Mouse (Mus musculus): ENCODE results near the gene Banf2. TPM values are rescaled to one million over a fixed set of nuclear protein-coding genes. Genes with fewer than 3 reads are reported as not detected.

The Banf2 gene
- polyA plus RNA-seq, 1 experiment from 2014 or later, result not detected

DNA sequence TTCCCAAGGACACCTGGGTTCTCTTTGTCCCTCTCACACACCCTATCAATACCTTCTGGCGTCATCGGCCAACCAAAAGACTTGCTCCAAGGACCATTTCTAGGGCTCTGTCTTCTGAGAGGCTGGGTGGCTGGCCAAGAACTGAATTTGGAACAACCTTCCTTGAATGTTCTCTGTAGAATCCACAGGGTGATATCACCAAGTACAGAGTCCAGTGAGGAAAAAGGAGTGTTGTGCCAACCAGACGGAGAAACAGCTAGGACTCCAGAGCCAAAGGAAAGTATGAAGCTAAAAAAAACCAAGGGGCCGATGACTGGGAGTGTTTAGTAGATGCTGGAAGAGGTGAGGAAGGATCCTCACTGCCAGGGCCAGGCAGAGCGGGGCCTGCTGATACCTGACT, 74.5 kb downstream of the Banf2 start:
- Histone ChIP-seq H3K27me3 (replicated peaks; ENCODE audit: control insufficient read depth, insufficient read depth, low read length) (no peaks in the 10 kb centered on the region), H3K4me1 (ENCODE audit: control insufficient read depth, insufficient read depth, low read length) (0 out of 2 replicates have a peak, but pooled peaks cover 2% of the 10 kb centered on the region), H3K4me2 (ENCODE audit: low read depth, low read length) (no peak overlapping the region), H3K9ac (ENCODE audit: low read depth, low read length) (no peak overlapping the region), H3K4me3 (ENCODE audit: low read length) (no peak overlapping the region), H3K36me3 (ENCODE audit: control insufficient read depth, insufficient read depth, low read length) (no peaks in the 10 kb centered on the region), H3K9me3 (ENCODE audit: control insufficient read depth, low read length) (no peaks in the 10 kb centered on the region), H3K27ac (ENCODE audit: low read length) (no peak overlapping the region; the same call in 1 of the 2 replicates)
- peak; percentile 64 for ATAC-seq
- 84% methylated on average over 5 of the region's 5 CpGs for WGBS

GRCm38 (mm10) chr2:144107810-144108209, 75.0 kb downstream of the Banf2 start:
- 76% methylated on average over 2 of the region's 2 CpGs for WGBS
- H3K9ac ChIP-seq (ENCODE audit: low read depth, low read length), result no peak overlapping the region
- 0 out of 2 replicates have a peak, but pooled peaks cover 2% of the 10 kb centered on the region for H3K4me1 ChIP-seq (ENCODE audit: control insufficient read depth, insufficient read depth, low read length)
- H3K27me3 ChIP-seq (replicated peaks; ENCODE audit: control insufficient read depth, insufficient read depth, low read length), result no peaks in the 10 kb centered on the region
- H3K4me2 ChIP-seq (ENCODE audit: low read depth, low read length), result no peak overlapping the region
- no peak overlapping the region for H3K4me3 ChIP-seq (ENCODE audit: low read length)
- no peaks in the 10 kb centered on the region for H3K9me3 ChIP-seq (ENCODE audit: control insufficient read depth, low read length)
- ATAC-seq, result peak; percentile 75
- no peak overlapping the region; the same call in 1 of the 2 replicates for H3K27ac ChIP-seq (ENCODE audit: low read length)
- H3K36me3 ChIP-seq (ENCODE audit: control insufficient read depth, insufficient read depth, low read length), result no peaks in the 10 kb centered on the region

DNA sequence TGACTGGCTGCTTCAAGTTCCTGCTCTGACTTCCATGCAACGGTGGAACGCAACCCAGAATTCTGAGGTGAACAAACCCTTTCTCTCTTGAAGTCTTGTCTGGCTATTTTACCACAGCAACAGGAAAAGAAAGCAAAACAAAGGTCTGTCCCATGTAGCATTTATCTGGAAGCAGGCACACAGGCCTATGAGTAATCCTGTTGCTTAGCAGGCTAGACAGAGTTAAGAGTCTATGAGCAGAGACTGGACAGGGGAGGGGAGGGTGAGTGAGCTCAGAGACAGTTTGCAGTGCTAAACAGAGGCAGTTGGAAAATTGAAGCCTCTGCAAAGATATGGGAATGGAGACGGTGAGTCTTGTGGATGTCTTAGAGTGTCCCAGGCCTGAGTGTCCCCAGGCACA, 75.5 kb downstream of the Banf2 start:
- peak; percentile 59; the same call in 1 of the 2 replicates for ATAC-seq
- no peaks in the 10 kb centered on the region for H3K9me3 ChIP-seq (ENCODE audit: control insufficient read depth, low read length)
- H3K27me3 ChIP-seq (replicated peaks; ENCODE audit: control insufficient read depth, insufficient read depth, low read length), result no peaks in the 10 kb centered on the region
- no peak overlapping the region for H3K4me3 ChIP-seq (ENCODE audit: low read length)
- WGBS, result 71% methylated on average over 3 of the region's 3 CpGs
- no peak overlapping the region for H3K9ac ChIP-seq (ENCODE audit: low read depth, low read length)
- no peak overlapping the region for H3K4me2 ChIP-seq (ENCODE audit: low read depth, low read length)
- no peaks in the 10 kb centered on the region for H3K36me3 ChIP-seq (ENCODE audit: control insufficient read depth, insufficient read depth, low read length)
- 0 out of 2 replicates have a peak, but pooled peaks cover 2% of the 10 kb centered on the region for H3K4me1 ChIP-seq (ENCODE audit: control insufficient read depth, insufficient read depth, low read length)
- H3K27ac ChIP-seq (ENCODE audit: low read length), result 0 out of 2 replicates have a peak overlapping the region, but pooled peaks have one; percentile 13

DNA sequence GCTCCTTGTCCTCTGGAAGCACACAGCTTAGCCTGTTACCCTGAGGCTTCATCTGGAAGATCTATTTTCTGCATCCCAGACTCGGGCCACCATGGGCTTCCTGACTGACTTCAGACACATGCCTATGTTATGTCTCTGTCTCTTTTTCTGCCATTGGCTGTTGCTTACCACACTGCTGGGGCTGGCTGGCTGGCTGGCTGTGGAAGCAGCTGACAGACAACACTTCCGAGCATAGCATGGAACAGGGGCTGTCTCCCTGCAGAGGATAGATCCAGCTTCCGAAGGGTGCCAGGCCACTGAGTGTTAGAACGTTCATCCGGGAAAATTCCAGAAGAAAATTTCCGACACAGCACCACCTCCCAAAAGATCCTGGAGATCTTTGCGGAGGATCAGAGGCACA, 79.1 kb downstream of the Banf2 start:
- H3K4me3 ChIP-seq (ENCODE audit: low read length), result no peak overlapping the region
- no peak overlapping the region for H3K4me2 ChIP-seq (ENCODE audit: low read depth, low read length)
- H3K9me3 ChIP-seq (ENCODE audit: control insufficient read depth, low read length), result no peaks in the 10 kb centered on the region
- no peak overlapping the region for H3K9ac ChIP-seq (ENCODE audit: low read depth, low read length)
- no peak overlapping the region for H3K27ac ChIP-seq (ENCODE audit: low read length)
- no peak for ATAC-seq
- H3K4me1 ChIP-seq (ENCODE audit: control insufficient read depth, insufficient read depth, low read length), result 0 out of 2 replicates have a peak, but pooled peaks cover 2% of the 10 kb centered on the region
- 65% methylated on average over 7 of the region's 7 CpGs for WGBS
- H3K27me3 ChIP-seq (replicated peaks; ENCODE audit: control insufficient read depth, insufficient read depth, low read length), result no peaks in the 10 kb centered on the region
- H3K36me3 ChIP-seq (ENCODE audit: control insufficient read depth, insufficient read depth, low read length), result no peaks in the 10 kb centered on the region

- Histone ChIP-seq H3K36me3 (ENCODE audit: control insufficient read depth, insufficient read depth, low read length) (no peaks in the 10 kb centered on the region), H3K4me1 (ENCODE audit: control insufficient read depth, insufficient read depth, low read length) (0 out of 2 replicates have a peak, but pooled peaks cover 2% of the 10 kb centered on the region), H3K27ac (ENCODE audit: low read length) (no peak overlapping the region), H3K27me3 (replicated peaks; ENCODE audit: control insufficient read depth, insufficient read depth, low read length) (no peaks in the 10 kb centered on the region), H3K9me3 (ENCODE audit: control insufficient read depth, low read length) (no peaks in the 10 kb centered on the region), H3K9ac (ENCODE audit: low read depth, low read length) (no peak overlapping the region), H3K4me2 (ENCODE audit: low read depth, low read length) (no peak overlapping the region), H3K4me3 (ENCODE audit: low read length) (no peak overlapping the region)
- WGBS, result 78% methylated on average over 5 of the region's 5 CpGs
- no peak for ATAC-seq
These were observed 79.8 kb downstream of the Banf2 start for GRCm38 (mm10) chr2:144112666-144113065.

GRCm38 (mm10) chr2:144118061-144118460, 85.2 kb downstream of the Banf2 start:
- H3K9me3 ChIP-seq (ENCODE audit: control insufficient read depth, low read length), result no peaks in the 10 kb centered on the region
- no peak overlapping the region for H3K4me3 ChIP-seq (ENCODE audit: low read length)
- WGBS, result 59% methylated on average over 2 of the region's 2 CpGs
- no peaks in the 10 kb centered on the region for H3K27me3 ChIP-seq (replicated peaks; ENCODE audit: control insufficient read depth, insufficient read depth, low read length)
- H3K4me2 ChIP-seq (ENCODE audit: low read depth, low read length), result no peak overlapping the region
- no peak for ATAC-seq
- H3K4me1 ChIP-seq (ENCODE audit: control insufficient read depth, insufficient read depth, low read length), result no peaks in the 10 kb centered on the region; the same call in 1 of the 2 replicates
- H3K36me3 ChIP-seq (ENCODE audit: control insufficient read depth, insufficient read depth, low read length), result no peaks in the 10 kb centered on the region
- no peak overlapping the region for H3K9ac ChIP-seq (ENCODE audit: low read depth, low read length)
- no peak overlapping the region for H3K27ac ChIP-seq (ENCODE audit: low read length)

GRCm38 (mm10) chr2:144120186-144120823, 87.4 kb downstream of the Banf2 start:
- no peaks in the 10 kb centered on the region; the same call in 1 of the 2 replicates for H3K4me1 ChIP-seq (ENCODE audit: control insufficient read depth, insufficient read depth, low read length)
- WGBS, result 68% methylated on average over 7 of the region's 7 CpGs
- no peaks in the 10 kb centered on the region for H3K9me3 ChIP-seq (ENCODE audit: control insufficient read depth, low read length)
- H3K27me3 ChIP-seq (replicated peaks; ENCODE audit: control insufficient read depth, insufficient read depth, low read length), result no peaks in the 10 kb centered on the region
- H3K4me2 ChIP-seq (ENCODE audit: low read depth, low read length), result no peak overlapping the region
- H3K4me3 ChIP-seq (ENCODE audit: low read length), result no peak overlapping the region
- H3K27ac ChIP-seq (ENCODE audit: low read length), result no peak overlapping the region
- ATAC-seq, result no peak
- H3K36me3 ChIP-seq (ENCODE audit: control insufficient read depth, insufficient read depth, low read length), result no peaks in the 10 kb centered on the region
- no peak overlapping the region for H3K9ac ChIP-seq (ENCODE audit: low read depth, low read length)

DNA sequence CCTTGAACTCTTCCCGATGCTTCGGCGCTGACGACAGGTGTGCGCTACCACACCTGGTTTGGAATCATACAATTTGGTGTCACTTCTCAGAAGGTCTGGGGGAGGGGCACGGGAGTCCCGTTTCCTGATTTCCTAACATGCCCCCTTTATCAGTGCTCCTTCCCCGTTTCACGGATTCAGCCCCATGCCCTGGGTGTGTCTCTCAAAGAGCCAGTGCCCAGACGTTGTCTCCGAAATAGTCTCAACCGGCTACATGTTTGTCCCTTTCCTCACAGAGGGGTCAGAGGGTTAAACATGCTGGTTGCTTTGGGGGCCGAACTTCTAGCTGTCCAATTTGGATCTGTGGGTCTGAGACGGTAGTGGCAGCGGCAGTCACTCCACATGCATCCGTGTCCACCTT, 89.2 kb downstream of the Banf2 start:
- H3K9me3 ChIP-seq (ENCODE audit: control insufficient read depth, low read length), result no peaks in the 10 kb centered on the region
- H3K4me3 ChIP-seq (ENCODE audit: low read length), result no peak overlapping the region
- H3K36me3 ChIP-seq (ENCODE audit: control insufficient read depth, insufficient read depth, low read length), result no peaks in the 10 kb centered on the region
- no peaks in the 10 kb centered on the region; the same call in 1 of the 2 replicates for H3K4me1 ChIP-seq (ENCODE audit: control insufficient read depth, insufficient read depth, low read length)
- no peak overlapping the region for H3K9ac ChIP-seq (ENCODE audit: low read depth, low read length)
- no peaks in the 10 kb centered on the region for H3K27me3 ChIP-seq (replicated peaks; ENCODE audit: control insufficient read depth, insufficient read depth, low read length)
- no peak for ATAC-seq
- H3K4me2 ChIP-seq (ENCODE audit: low read depth, low read length), result no peak overlapping the region
- H3K27ac ChIP-seq (ENCODE audit: low read length), result no peak overlapping the region
- 90% methylated on average over 16 of the region's 16 CpGs for WGBS

Data from intestine, embryonic 16.5 days (tissue).